Mouse (Mus musculus): ENCODE data around the gene E030018B13Rik. TPM values are rescaled to one million over a fixed set of nuclear protein-coding genes. Genes with fewer than 3 reads are reported as not detected.

The E030018B13Rik gene
- polyA plus RNA-seq, 1 experiment from 2014 or later = not detected

DNA sequence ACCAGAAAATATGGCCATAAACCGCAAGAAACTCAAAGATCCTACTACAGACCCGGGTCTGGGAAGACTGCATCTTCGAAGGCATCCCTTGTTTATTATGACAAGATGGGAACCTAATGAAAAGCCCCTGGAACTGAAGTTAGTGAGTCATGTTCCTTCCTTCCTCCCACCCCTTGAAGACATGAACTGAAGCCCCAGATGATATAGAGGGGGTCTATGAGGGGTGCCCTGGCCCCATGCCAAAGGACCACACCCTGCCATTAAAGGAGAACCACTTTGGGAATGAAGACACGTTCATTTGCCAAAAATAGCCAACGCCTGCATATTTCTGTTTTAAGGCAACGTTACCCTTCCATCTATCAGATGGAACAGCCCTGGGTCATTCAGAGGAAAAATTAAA, 28.0 kb upstream of the E030018B13Rik start:
- no peak overlapping the region for H3K27ac ChIP-seq (replicated peaks)
- no peaks in the 10 kb centered on the region for H3K9me3 ChIP-seq
- no peak overlapping the region for H3K4me3 ChIP-seq
- 79% methylated on average over 6 of the region's 6 CpGs for WGBS
- H3K4me1 ChIP-seq (replicated peaks) = peaks cover 7% of the 10 kb centered on the region
- H3K9ac ChIP-seq = no peak overlapping the region
- H3K27me3 ChIP-seq = no peaks in the 10 kb centered on the region
- no peak for ATAC-seq (ENCODE audit: low FRiP score, low read depth)
- H3K4me2 ChIP-seq = no peak overlapping the region
- peaks cover 17% of the 10 kb centered on the region; the same call in 1 of the 2 replicates for H3K36me3 ChIP-seq

DNA sequence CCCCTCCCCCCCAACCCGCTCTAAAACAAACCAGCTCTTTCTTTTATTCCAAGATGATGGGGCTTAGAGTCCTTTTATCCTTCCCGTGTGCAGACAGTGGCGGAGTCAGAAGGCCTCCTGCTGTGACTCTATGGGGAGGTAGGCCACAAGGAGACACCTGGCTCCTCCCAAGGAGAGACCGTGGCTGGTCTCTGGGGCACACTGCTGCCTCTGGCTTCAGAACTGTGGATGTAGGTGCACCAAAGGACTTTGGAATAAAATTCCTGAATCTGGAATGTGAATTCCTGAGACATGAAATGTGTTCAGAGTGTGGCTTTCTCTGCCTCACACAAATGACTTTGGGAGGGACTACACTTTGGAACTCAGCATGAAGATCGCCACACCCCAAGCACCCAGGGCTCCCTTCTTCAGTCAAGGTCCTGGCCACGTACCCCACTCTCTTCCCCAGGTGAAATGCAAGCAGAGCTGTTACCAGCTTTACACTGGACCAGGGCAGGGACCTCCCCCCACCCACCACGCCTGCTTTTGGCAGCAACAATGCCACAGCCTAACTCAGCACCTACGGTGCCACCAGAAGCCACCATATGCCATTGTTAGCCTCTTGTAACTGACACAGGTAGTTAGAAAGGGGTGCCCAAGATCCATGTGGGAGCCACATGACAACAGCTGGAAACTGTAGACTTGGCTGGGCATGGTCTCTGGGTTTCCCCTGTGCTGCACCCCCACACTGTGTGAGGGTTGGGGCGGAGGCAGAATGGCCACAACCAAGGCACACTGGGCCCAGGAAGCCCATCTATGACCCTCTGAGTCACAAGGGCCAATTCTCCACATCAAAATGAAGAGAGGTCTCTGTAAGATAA, 27.3 kb upstream of the E030018B13Rik start:
- Histone ChIP-seq H3K27ac (replicated peaks) (no peak overlapping the region), H3K9me3 (no peaks in the 10 kb centered on the region), H3K4me3 (no peak overlapping the region), H3K4me1 (replicated peaks) (peaks cover 10% of the 10 kb centered on the region), H3K4me2 (no peak overlapping the region), H3K9ac (no peak overlapping the region), H3K27me3 (no peaks in the 10 kb centered on the region), H3K36me3 (peaks cover 17% of the 10 kb centered on the region; the same call in 1 of the 2 replicates)
- ATAC-seq (ENCODE audit: low FRiP score, low read depth) = no peak
- 74% methylated on average over 9 of the region's 9 CpGs for WGBS

DNA sequence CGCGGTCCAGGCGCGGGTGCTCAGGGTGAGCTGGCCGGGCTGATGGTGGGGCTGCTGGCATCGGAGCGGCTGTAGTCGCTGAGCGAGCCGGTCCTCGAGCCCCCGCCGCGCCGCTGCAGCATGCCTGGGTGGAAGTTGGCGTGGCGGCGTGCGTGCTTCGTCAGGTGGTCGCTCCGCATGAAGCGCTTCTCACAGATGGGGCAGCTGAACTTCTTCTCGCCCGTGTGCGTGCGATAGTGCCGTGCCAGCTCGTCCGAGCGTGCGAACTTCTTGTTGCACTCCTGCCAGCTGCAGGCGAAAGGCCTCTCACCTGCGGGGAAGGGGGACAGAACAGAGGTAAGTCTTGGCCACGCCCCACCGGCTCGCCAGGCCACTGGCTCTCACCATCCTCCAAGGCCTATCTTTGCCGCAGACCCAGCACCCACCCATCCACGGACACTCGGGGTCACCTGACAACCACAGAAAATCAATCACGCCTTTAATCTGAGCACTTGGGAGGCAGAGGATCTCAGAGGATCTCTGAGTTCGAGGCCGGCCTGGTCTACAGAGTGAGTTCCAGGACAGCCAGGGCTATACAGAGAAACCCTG, 25.1 kb upstream of the E030018B13Rik start:
- peaks cover 19% of the 10 kb centered on the region for H3K4me1 ChIP-seq (replicated peaks)
- peaks cover 17% of the 10 kb centered on the region; the same call in 1 of the 2 replicates for H3K36me3 ChIP-seq
- H3K4me3 ChIP-seq = no peak overlapping the region
- no peak overlapping the region for H3K4me2 ChIP-seq
- 73% methylated on average over 43 of the region's 43 CpGs for WGBS
- H3K9me3 ChIP-seq = no peaks in the 10 kb centered on the region
- no peak overlapping the region for H3K27ac ChIP-seq (replicated peaks)
- H3K27me3 ChIP-seq = no peaks in the 10 kb centered on the region
- no peak overlapping the region for H3K9ac ChIP-seq
- ATAC-seq (ENCODE audit: low FRiP score, low read depth) = no peak

DNA sequence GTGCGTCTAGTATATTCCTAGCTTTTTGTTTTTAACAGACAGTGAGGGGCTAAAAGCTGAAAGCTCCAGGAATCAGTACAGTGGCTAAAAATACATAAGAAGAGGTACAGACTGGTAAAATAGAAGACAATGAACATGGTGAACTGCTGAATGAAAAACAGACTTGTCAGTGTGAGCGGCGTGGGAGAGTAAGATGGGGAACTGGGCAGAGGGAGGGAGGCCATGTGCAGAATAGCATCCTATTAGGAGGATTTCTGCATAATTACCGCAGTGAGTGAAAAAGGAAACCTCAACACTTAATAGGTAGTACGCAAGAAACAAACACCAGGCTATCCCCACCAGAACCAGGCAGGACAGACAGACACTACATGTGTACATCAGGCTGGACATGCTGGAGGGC, 23.5 kb upstream of the E030018B13Rik start:
- 71% methylated on average over 5 of the region's 5 CpGs for WGBS
- no peak overlapping the region for H3K27ac ChIP-seq (replicated peaks)
- no peak overlapping the region for H3K4me2 ChIP-seq
- H3K9me3 ChIP-seq = no peaks in the 10 kb centered on the region
- no peak overlapping the region for H3K4me3 ChIP-seq
- no peak for ATAC-seq (ENCODE audit: low FRiP score, low read depth)
- H3K36me3 ChIP-seq = peaks cover 17% of the 10 kb centered on the region; the same call in 1 of the 2 replicates
- peaks cover 35% of the 10 kb centered on the region for H3K4me1 ChIP-seq (replicated peaks)
- H3K9ac ChIP-seq = no peak overlapping the region
- H3K27me3 ChIP-seq = no peaks in the 10 kb centered on the region

DNA sequence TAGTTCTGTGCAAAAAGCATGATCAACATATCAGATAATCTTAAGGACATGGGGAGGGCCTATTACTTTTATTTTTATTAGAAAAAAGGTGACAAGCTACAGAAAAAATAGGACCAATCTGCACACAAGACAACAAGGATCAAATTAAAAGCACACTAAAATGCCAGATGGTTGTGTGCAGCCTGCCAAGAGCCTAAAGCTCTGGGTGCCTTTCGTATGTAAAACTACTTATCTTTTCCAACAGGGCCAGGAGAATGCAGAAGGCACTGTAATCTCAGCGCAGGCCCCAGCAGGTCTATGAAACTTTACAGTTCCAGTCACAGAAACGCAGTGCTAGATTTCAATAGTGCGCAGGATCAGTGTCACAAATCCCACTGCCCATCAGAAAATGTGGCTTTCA, 22.9 kb upstream of the E030018B13Rik start:
- Histone ChIP-seq H3K4me1 (replicated peaks) (peaks cover 37% of the 10 kb centered on the region), H3K27ac (replicated peaks) (no peak overlapping the region), H3K9ac (no peak overlapping the region), H3K4me2 (no peak overlapping the region), H3K4me3 (no peak overlapping the region), H3K9me3 (no peaks in the 10 kb centered on the region), H3K36me3 (peaks cover 17% of the 10 kb centered on the region; the same call in 1 of the 2 replicates), H3K27me3 (no peaks in the 10 kb centered on the region)
- ATAC-seq (ENCODE audit: low FRiP score, low read depth) = no peak
- WGBS = 53% methylated on average over 4 of the region's 4 CpGs

DNA sequence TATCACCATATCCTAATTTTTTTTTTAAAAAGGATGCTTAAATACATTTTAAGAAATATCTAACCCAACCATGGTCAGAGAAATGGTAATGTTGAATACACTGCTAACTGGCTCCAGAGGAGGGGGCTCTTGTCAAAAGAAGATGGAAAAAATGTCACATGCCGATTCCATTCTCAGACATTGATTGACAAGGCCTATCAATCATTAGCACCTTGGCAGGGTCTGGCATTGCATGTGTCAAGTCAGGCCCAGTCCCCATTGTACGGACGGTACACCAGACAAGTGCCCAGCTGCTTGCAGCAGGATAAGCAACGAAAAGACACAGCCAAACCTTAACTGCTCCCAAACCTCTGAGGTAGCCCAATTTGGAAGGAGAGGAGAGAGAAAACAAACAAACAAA, 22.0 kb upstream of the E030018B13Rik start:
- WGBS = 61% methylated on average over 4 of the region's 4 CpGs
- ATAC-seq (ENCODE audit: low FRiP score, low read depth) = no peak
- peaks cover 37% of the 10 kb centered on the region for H3K4me1 ChIP-seq (replicated peaks)

DNA sequence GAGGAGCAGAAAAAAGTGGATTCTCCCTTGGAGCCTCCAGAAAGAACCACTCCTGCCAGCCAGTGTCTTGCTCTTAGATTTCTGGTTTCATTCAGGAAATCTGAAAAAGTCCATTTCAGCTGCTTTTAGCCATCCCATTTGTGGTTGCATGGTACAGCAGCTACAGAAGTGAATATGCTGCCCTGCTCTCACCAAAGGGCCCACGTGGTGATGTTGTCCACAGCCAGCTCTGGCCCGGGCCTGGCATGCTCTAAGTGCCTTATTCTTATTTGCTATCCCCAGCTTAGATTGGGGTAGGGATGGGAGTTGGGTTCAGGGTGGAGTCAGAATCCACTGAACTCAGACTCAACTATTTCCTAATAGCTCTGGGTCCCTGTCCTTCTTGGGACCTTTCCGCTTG, 21.4 kb upstream of the E030018B13Rik start:
- Histone ChIP-seq H3K4me2 (no peak overlapping the region), H3K27me3 (no peaks in the 10 kb centered on the region), H3K4me1 (replicated peaks) (peaks cover 37% of the 10 kb centered on the region), H3K36me3 (peaks cover 7% of the 10 kb centered on the region; the same call in 1 of the 2 replicates), H3K27ac (replicated peaks) (no peak overlapping the region), H3K9me3 (no peaks in the 10 kb centered on the region), H3K9ac (no peak overlapping the region), H3K4me3 (no peak overlapping the region)
- no peak for ATAC-seq (ENCODE audit: low FRiP score, low read depth)
- WGBS = 91% methylated on average over 3 of the region's 3 CpGs

More for the DNA sequence above, 22.0 kb upstream of the E030018B13Rik start:
- Histone ChIP-seq H3K4me3 (no peak overlapping the region), H3K27ac (replicated peaks) (no peak overlapping the region), H3K9ac (no peak overlapping the region), H3K9me3 (no peaks in the 10 kb centered on the region), H3K4me2 (no peak overlapping the region), H3K36me3 (peaks cover 13% of the 10 kb centered on the region; the same call in 1 of the 2 replicates), H3K27me3 (no peaks in the 10 kb centered on the region)

DNA sequence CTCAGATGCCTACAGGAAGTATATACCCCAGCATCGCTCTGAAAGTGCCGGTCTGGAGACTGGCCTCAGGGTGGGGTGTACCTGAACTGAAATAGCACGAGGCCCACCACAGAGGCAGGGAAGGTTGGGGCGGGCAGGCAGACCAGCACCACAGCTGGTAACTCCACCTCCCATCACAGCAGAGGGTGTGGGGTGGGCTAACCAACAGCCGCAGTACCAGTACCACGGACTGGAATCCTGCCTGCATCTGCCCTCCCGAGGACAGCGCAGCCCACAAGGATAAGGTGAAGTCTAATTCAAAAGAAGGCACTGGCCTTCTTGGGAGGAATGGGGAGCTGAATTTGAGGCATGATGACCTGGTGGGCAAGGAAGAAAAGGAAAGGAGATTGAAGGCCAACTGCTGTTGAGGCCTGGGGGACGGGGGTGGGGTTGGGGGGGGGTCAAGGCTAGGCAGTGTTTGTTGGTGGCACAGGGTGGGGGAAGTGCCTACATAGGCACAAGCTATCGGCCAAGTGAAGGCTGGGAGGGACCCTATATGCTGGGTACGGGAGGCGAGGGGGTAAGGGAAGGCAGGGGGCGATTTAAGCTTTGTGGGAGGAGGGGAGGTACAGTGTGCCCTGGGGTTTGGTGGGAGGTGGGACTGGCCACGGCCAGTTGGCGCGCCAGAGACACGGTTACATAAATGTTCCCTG, 20.2 kb upstream of the E030018B13Rik start:
- 24% methylated on average over 17 of the region's 17 CpGs for WGBS
- Histone ChIP-seq H3K4me2 (peak overlapping the region; percentile 59), H3K4me1 (replicated peaks) (peaks cover 42% of the 10 kb centered on the region), H3K27me3 (no peaks in the 10 kb centered on the region), H3K9me3 (no peaks in the 10 kb centered on the region), H3K27ac (replicated peaks) (0 out of 2 replicates have a peak overlapping the region, but pooled peaks have one; percentile 35), H3K36me3 (peaks cover under 1% of the 10 kb centered on the region; the same call in 1 of the 2 replicates), H3K4me3 (peak overlapping the region; percentile 26), H3K9ac (peak overlapping the region; percentile 31)
- peak; percentile 51 for ATAC-seq (ENCODE audit: low FRiP score, low read depth)

DNA sequence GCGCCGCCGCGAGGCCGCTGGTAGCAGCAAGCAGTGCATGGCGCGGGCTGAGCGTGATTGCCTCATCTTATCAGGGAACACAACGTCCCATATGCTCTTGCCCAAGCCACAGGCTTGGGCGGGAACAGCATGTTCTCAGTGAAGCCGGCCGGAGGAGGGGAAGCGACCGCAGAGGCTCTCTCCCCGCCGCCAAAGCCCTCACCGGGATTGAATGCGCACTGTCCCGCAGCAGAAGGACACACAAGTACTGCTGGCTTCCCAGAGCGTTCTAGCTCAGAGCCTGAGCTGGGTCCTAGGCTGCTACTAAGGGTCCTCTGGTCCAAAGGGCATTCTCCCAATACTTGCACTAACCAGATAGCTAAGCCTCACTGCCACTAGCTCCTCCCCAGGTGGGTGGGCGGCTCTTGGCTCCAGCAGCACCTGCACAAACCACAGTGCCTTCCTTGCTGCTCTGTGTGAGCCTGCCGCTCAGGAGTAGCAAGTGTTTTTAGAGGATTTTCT, 19.6 kb upstream of the E030018B13Rik start:
- no peaks in the 10 kb centered on the region for H3K9me3 ChIP-seq
- H3K4me1 ChIP-seq (replicated peaks) = peaks cover 47% of the 10 kb centered on the region
- H3K36me3 ChIP-seq = no peaks in the 10 kb centered on the region
- WGBS = 2% methylated on average over 22 of the region's 22 CpGs
- H3K27ac ChIP-seq (replicated peaks) = peak overlapping the region; percentile 35; the same call in 1 of the 2 replicates
- no peaks in the 10 kb centered on the region for H3K27me3 ChIP-seq
- peak overlapping the region; percentile 26 for H3K4me3 ChIP-seq
- H3K4me2 ChIP-seq = peak overlapping the region; percentile 59
- peak; percentile 74 for ATAC-seq (ENCODE audit: low FRiP score, low read depth)
- H3K9ac ChIP-seq = peak overlapping the region; percentile 31

DNA sequence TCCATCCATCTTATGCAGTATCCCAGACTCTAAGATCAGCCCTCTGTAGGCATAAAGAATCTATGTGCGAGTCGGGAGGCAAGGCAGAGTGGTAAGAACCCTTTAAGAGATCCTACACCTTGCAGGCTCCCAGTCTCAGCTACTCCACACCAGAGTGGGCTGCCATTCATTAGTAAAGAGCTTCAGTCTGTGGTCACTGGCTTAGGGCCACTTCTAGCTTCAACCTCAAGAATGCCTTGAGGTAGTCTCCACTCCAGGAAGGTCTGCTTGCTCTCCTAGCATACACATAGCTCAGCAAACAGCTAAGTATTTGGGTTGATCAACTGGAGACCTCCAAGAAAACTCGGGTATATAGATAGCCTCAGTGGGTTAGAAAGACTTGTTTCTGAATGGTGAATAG, 19.0 kb upstream of the E030018B13Rik start:
- H3K9me3 ChIP-seq = no peaks in the 10 kb centered on the region
- no peak overlapping the region for H3K27ac ChIP-seq (replicated peaks)
- no peak for ATAC-seq (ENCODE audit: low FRiP score, low read depth)
- H3K36me3 ChIP-seq = no peaks in the 10 kb centered on the region
- H3K4me2 ChIP-seq = peak overlapping the region; percentile 59; the same call in 1 of the 2 replicates
- peaks cover 50% of the 10 kb centered on the region for H3K4me1 ChIP-seq (replicated peaks)
- H3K4me3 ChIP-seq = no peak overlapping the region
- no peak overlapping the region for H3K9ac ChIP-seq
- WGBS = 47% methylated on average over 3 of the region's 3 CpGs
- no peaks in the 10 kb centered on the region for H3K27me3 ChIP-seq

DNA sequence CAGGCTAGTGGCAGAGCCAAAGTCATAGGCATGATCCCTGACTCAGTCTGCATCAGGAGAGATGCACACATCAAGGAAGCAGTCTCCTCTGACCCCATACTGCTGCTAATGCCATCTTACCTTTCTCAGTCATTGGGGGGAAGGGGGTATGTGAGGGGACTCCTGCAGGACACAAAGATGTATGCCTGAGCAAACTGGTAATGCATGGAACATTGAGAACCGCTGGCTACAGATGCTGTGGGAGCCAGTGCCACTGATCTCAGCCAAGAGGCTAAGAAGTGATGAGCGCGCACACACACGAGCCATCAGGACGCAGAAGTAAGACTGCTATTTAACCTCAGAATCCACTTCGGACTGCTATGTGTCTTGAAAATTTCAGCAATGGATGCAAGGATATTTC, 18.5 kb upstream of the E030018B13Rik start:
- no peak overlapping the region for H3K4me2 ChIP-seq
- H3K4me3 ChIP-seq = no peak overlapping the region
- H3K27ac ChIP-seq (replicated peaks) = no peak overlapping the region
- no peaks in the 10 kb centered on the region for H3K27me3 ChIP-seq
- no peaks in the 10 kb centered on the region for H3K36me3 ChIP-seq
- no peaks in the 10 kb centered on the region for H3K9me3 ChIP-seq
- peaks cover 52% of the 10 kb centered on the region for H3K4me1 ChIP-seq (replicated peaks)
- no peak for ATAC-seq (ENCODE audit: low FRiP score, low read depth)
- WGBS = 82% methylated on average over 6 of the region's 6 CpGs
- H3K9ac ChIP-seq = no peak overlapping the region
